In the genomic region with DNA sequence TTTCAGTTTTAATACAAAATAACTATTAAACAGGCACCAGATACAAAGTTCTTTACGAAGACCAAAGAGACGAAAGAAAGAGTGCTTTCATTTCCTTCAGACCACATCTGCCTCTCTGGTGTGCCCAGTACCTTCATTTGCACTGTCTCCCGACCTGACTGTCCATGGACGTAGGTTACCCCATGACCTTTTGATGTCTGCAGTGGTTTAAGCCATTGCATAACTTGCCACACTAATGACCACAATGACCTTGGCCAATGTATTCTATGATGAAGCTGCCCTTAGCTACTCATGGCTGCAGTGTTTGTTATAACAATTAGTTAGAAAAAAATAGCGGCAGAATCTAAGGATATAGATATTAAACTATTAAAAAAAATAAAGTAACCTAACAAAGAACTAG, we compare ENCODE assay signal across 28 mouse cellular contexts.
DNase-seq lines count a peak whose midpoint lies in the region; ATAC-seq and TF ChIP-seq lines count a peak whose summit lies in the region.
"Had no signal": no experiment of that assay in that cellular context is flagged by ENCODE, and none has a peak within 500 bp of the region (broad histone marks: within the 10 kb centered on the region; RNA-seq: fewer than 3 reads in every experiment).

No protein-coding gene starts in this region.

- H3K27me3 ChIP-seq in midbrain, embryonic 11.5 days (ENCODE audit: control insufficient read depth, insufficient read depth, low read length) = no peaks in the 10 kb centered on the region
- H3K27me3 ChIP-seq in midbrain, postnatal 0 days (ENCODE audit: insufficient read depth, low read length) = no peaks in the 10 kb centered on the region
- H3K27me3 ChIP-seq: embryonic facial prominence, embryonic 13.5 days; forebrain, embryonic 12.5 days; forebrain, embryonic 15.5 days; heart, embryonic 12.5 days; heart, embryonic 15.5 days; hindbrain, embryonic 13.5 days; intestine, embryonic 15.5 days had no signal

- no peaks in the 10 kb centered on the region for H3K4me1 ChIP-seq in midbrain, embryonic 11.5 days (ENCODE audit: control insufficient read depth, insufficient read depth, low read length)
- no peaks in the 10 kb centered on the region for H3K4me1 ChIP-seq in midbrain, postnatal 0 days (ENCODE audit: insufficient read depth, low read length)
- H3K4me1 ChIP-seq: forebrain, embryonic 12.5 days; forebrain, embryonic 15.5 days; heart, embryonic 12.5 days; heart, embryonic 15.5 days; hindbrain, embryonic 10.5 days; hindbrain, embryonic 13.5 days had no signal

- no peaks in the 10 kb centered on the region for H3K36me3 ChIP-seq in midbrain, embryonic 11.5 days (ENCODE audit: control insufficient read depth, insufficient read depth, low read length)
- no peaks in the 10 kb centered on the region for H3K36me3 ChIP-seq in midbrain, postnatal 0 days (ENCODE audit: insufficient read depth, low read length)
- H3K36me3 ChIP-seq: embryonic facial prominence, embryonic 10.5 days; embryonic facial prominence, embryonic 13.5 days; forebrain, embryonic 12.5 days; forebrain, embryonic 15.5 days; heart, embryonic 12.5 days; heart, embryonic 15.5 days; hindbrain, embryonic 10.5 days; hindbrain, embryonic 13.5 days; intestine, embryonic 15.5 days had no signal

- no peaks in the 10 kb centered on the region for H3K9me3 ChIP-seq in midbrain, embryonic 11.5 days (ENCODE audit: control insufficient read depth, low read length)
- H3K9me3 ChIP-seq in midbrain, postnatal 0 days (ENCODE audit: low read length) = no peaks in the 10 kb centered on the region
- H3K9me3 ChIP-seq: embryonic facial prominence, embryonic 10.5 days; embryonic facial prominence, embryonic 13.5 days; forebrain, embryonic 12.5 days; forebrain, embryonic 15.5 days; heart, embryonic 12.5 days; heart, embryonic 15.5 days; hindbrain, embryonic 10.5 days; hindbrain, embryonic 13.5 days; intestine, embryonic 15.5 days had no signal

- ATAC-seq in midbrain, embryonic 11.5 days (ENCODE audit: low FRiP score) = no peak
- no peak for ATAC-seq in midbrain, postnatal 0 days (ENCODE audit: low FRiP score)
- ATAC-seq in megakaryocyte progenitor cell, adult 5-6 weeks (replicated peaks; ENCODE audit: poor library complexity) = peak; percentile 44
- ATAC-seq: forebrain, embryonic 15.5 days; hindbrain, embryonic 16.5 days; intestine, embryonic 15.5 days had no signal

- no peak for TF ChIP-seq CTCF in midbrain, postnatal 0 days (IDR thresholded peaks at IDR 0.05)

- H3K9ac ChIP-seq in midbrain, embryonic 11.5 days (ENCODE audit: low read length) = no peak overlapping the region
- H3K9ac ChIP-seq in midbrain, postnatal 0 days (replicated peaks; ENCODE audit: low read length, poor library complexity, severe bottlenecking) = no peak overlapping the region
- H3K9ac ChIP-seq: embryonic facial prominence, embryonic 13.5 days; forebrain, embryonic 12.5 days; forebrain, embryonic 15.5 days; heart, embryonic 12.5 days; heart, embryonic 15.5 days; hindbrain, embryonic 13.5 days; intestine, embryonic 15.5 days had no signal

- H3K4me2 ChIP-seq in midbrain, embryonic 11.5 days = no peak overlapping the region
- no peak overlapping the region for H3K4me2 ChIP-seq in midbrain, postnatal 0 days (ENCODE audit: low read depth, low read length, poor library complexity, severe bottlenecking)
- H3K4me2 ChIP-seq: embryonic facial prominence, embryonic 13.5 days; forebrain, embryonic 12.5 days; forebrain, embryonic 15.5 days; heart, embryonic 12.5 days; heart, embryonic 15.5 days; hindbrain, embryonic 13.5 days; intestine, embryonic 15.5 days had no signal

- peak; percentile 17 to 67 for DNase-seq in adrenal gland, adult (ENCODE audit: inconsistent age in 2 of 2, low spot score in 1 of 2)
- DNase-seq in adrenal gland, postnatal 25 days = no peak
- peak; percentile 12 for DNase-seq in adrenal gland, postnatal 10 days
- no peak for DNase-seq in adrenal gland, adult 18-20 months (ENCODE audit: low spot score in 2 of 2)
- DNase-seq in midbrain, embryonic 11.5 days (ENCODE audit: low spot score, missing footprints) = peak; percentile 61
- DNase-seq in midbrain, postnatal 0 days (ENCODE audit: low spot score) = no peak
- DNase-seq in layer of hippocampus, postnatal 10 days (ENCODE audit: low spot score in 2 of 2) = no peak
- DNase-seq: B cell, adult 2 months; cerebellum, adult 11 months; cerebellum, adult 2 months; cerebellum, adult 9-11 months; cerebellum, postnatal 25 days; gastrocnemius, postnatal 25 days; heart, postnatal 10 days; heart, postnatal 36 days; kidney, adult 11 months had no signal

- H3K27ac ChIP-seq in midbrain, embryonic 11.5 days (ENCODE audit: low read depth, low read length) = no peak overlapping the region
- no peak overlapping the region for H3K27ac ChIP-seq in midbrain, postnatal 0 days (ENCODE audit: low read depth, low read length)
- H3K27ac ChIP-seq: embryonic facial prominence, embryonic 10.5 days; embryonic facial prominence, embryonic 13.5 days; forebrain, embryonic 12.5 days; forebrain, embryonic 15.5 days; heart, embryonic 15.5 days; hindbrain, embryonic 10.5 days; hindbrain, embryonic 13.5 days; intestine, embryonic 15.5 days had no signal

- no peak overlapping the region for H3K4me3 ChIP-seq in midbrain, embryonic 11.5 days (ENCODE audit: low read depth, low read length)
- H3K4me3 ChIP-seq in midbrain, postnatal 0 days (ENCODE audit: low read depth, low read length) = no peak overlapping the region
- H3K4me3 ChIP-seq: embryonic facial prominence, embryonic 10.5 days; embryonic facial prominence, embryonic 13.5 days; erythroblast, embryonic 14.5 days; forebrain, embryonic 12.5 days; forebrain, embryonic 15.5 days; heart, embryonic 12.5 days; heart, embryonic 15.5 days; hindbrain, embryonic 10.5 days; hindbrain, embryonic 13.5 days; intestine, embryonic 15.5 days had no signal

- 84% methylated on average over 5 of the region's 5 CpGs for WGBS in midbrain, embryonic 11.5 days
- 94% methylated on average over 5 of the region's 5 CpGs for WGBS in midbrain, postnatal 0 days

Comparison
In these comparisons a context has a peak if more than half of its experiments do, and no peak if none do; other contexts are left out.
1. DNase-seq: peak in adrenal gland, adult (2 of 2), adrenal gland, postnatal 10 days (single experiment) and midbrain, embryonic 11.5 days (single experiment); none in adrenal gland, postnatal 25 days (single experiment), adrenal gland, adult 18-20 months (0 of 2), midbrain, postnatal 0 days (single experiment) and layer of hippocampus, postnatal 10 days (0 of 2).